Mouse (Mus musculus) midbrain, embryonic 11.5 days (tissue): ENCODE results near the gene 4921507P07Rik. TPM values are rescaled to one million over a fixed set of nuclear protein-coding genes. Genes with fewer than 3 reads are reported as not detected.

Experiments used
- ATAC-seq: fragments of 200-750 bp; cut with Nextera tagmentation; 2 replicates; pipeline ENCODE4 v1.8.0; 2017; ENCODE audit warnings: moderate TSS enrichment, moderate library complexity; ENCODE audit not compliant: low FRiP score
- DNase-seq: peaks from one replicate; pipeline ENCODE4 v3.0.0; 2015; ENCODE audit warnings: low spot score; ENCODE audit errors: missing footprints
- H3K27ac ChIP-seq: fragments of 300-500 bp; sonication (generic); 2 replicates; pipeline ENCODE4 v1.5.1; 2014; ENCODE audit warnings: low read depth, low read length
- H3K27me3 ChIP-seq: fragments of 300-500 bp; sonication (generic); 2 replicates; pipeline ENCODE4 v1.6.1; 2014; ENCODE audit warnings: mild to moderate bottlenecking, low read length, moderate library complexity, mixed read lengths; ENCODE audit not compliant: control insufficient read depth, insufficient read depth
- H3K36me3 ChIP-seq: fragments of 300-500 bp; sonication (generic); 2 replicates; pipeline ENCODE4 v1.6.1; 2014; ENCODE audit warnings: mild to moderate bottlenecking, low read length, moderate library complexity, mixed read lengths; ENCODE audit not compliant: control insufficient read depth, insufficient read depth
- H3K4me1 ChIP-seq: fragments of 300-500 bp; sonication (generic); 2 replicates; pipeline ENCODE4 v1.6.1; 2014; ENCODE audit warnings: low read length; ENCODE audit not compliant: control insufficient read depth, insufficient read depth
- H3K4me2 ChIP-seq: fragments of 300-500 bp; sonication (generic); 2 replicates; pipeline ENCODE4 v1.6.1; 2014; ENCODE audit warnings: mild to moderate bottlenecking, moderate library complexity
- H3K4me3 ChIP-seq: fragments of 300-500 bp; sonication (generic); 2 replicates; pipeline ENCODE4 v1.5.1; 2014; ENCODE audit warnings: low read depth, low read length
- H3K9ac ChIP-seq: fragments of 300-500 bp; sonication (generic); 2 replicates; pipeline ENCODE4 v1.6.1; 2014; ENCODE audit warnings: low read length
- H3K9me3 ChIP-seq: fragments of 300-500 bp; sonication (generic); 2 replicates; pipeline ENCODE4 v1.6.1; 2016; ENCODE audit warnings: low read length; ENCODE audit not compliant: control insufficient read depth
- WGBS: fragments of 180-500 bp; shearing (Covaris S2); extraction: QIAGEN DNeasy Blood & Tissue Kit; methylation state at CpG from one replicate; pipeline ENCODE4 v1.1.7; 2014; 5-methylcytosine and 5-hydroxymethylcytosine counted together
- microRNA-seq: library from miRNA; unstranded; fragments of <30 nt; microRNA quantifications from one replicate; pipeline ENCODE4, GENCODE M21; 2017
- polyA plus RNA-seq: library from polyadenylated mRNA; unstranded; fragments of >200 nt; fragmentation: Nextera tagmentation; extraction: Ambion mirVana; gene quantifications from 2 replicates; pipeline ENCODE4 v1.2.1, GENCODE M21; 2014

Gene 4921507P07Rik
- polyA plus RNA-seq, 1 experiment from 2014 or later, result 0.98 TPM

GRCm38 (mm10) chr6:50527416-50527815 is 69.0 kb downstream of the 4921507P07Rik start:
- Histone ChIP-seq H3K9me3 (no peaks in the 10 kb centered on the region), H3K36me3 (no peaks in the 10 kb centered on the region), H3K4me1 (no peaks in the 10 kb centered on the region), H3K4me3 (no peak overlapping the region), H3K9ac (no peak overlapping the region), H3K27me3 (no peaks in the 10 kb centered on the region), H3K4me2 (no peak overlapping the region), H3K27ac (no peak overlapping the region)
- WGBS, result 74% methylated on average over 9 of the region's 9 CpGs
- ATAC-seq (no peak), DNase-seq (no peak)

- no peak for ATAC-seq
- no peak overlapping the region for H3K27ac ChIP-seq
- WGBS, result 25% methylated on average over 7 of the region's 7 CpGs
- H3K4me3 ChIP-seq, result no peak overlapping the region
- no peak overlapping the region for H3K9ac ChIP-seq
- H3K9me3 ChIP-seq, result no peaks in the 10 kb centered on the region
- H3K36me3 ChIP-seq, result no peaks in the 10 kb centered on the region
- no peaks in the 10 kb centered on the region for H3K4me1 ChIP-seq
- H3K4me2 ChIP-seq, result no peak overlapping the region
- H3K27me3 ChIP-seq, result no peaks in the 10 kb centered on the region
- peak; percentile 95 for DNase-seq
Observed at GRCm38 (mm10) chr6:50526597-50527024, 69.8 kb downstream of the 4921507P07Rik start.

- WGBS, result 82% methylated on average over 8 of the region's 8 CpGs
- H3K4me1 ChIP-seq, result no peaks in the 10 kb centered on the region
- no peak overlapping the region for H3K4me3 ChIP-seq
- ATAC-seq, result no peak
- no peak for DNase-seq
- no peaks in the 10 kb centered on the region for H3K36me3 ChIP-seq
- H3K27ac ChIP-seq, result no peak overlapping the region
- H3K4me2 ChIP-seq, result no peak overlapping the region
- H3K9ac ChIP-seq, result no peak overlapping the region
- H3K27me3 ChIP-seq, result no peaks in the 10 kb centered on the region
- H3K9me3 ChIP-seq, result no peaks in the 10 kb centered on the region
Observed at GRCm38 (mm10) chr6:50525846-50526245, 70.6 kb downstream of the 4921507P07Rik start.

- no peak for ATAC-seq
- H3K9me3 ChIP-seq, result no peaks in the 10 kb centered on the region
- H3K36me3 ChIP-seq, result no peaks in the 10 kb centered on the region
- no peak overlapping the region for H3K27ac ChIP-seq
- no peak for DNase-seq
- WGBS, result 91% methylated on average over 10 of the region's 10 CpGs
- no peak overlapping the region for H3K4me3 ChIP-seq
- no peaks in the 10 kb centered on the region for H3K27me3 ChIP-seq
- no peaks in the 10 kb centered on the region for H3K4me1 ChIP-seq
- H3K4me2 ChIP-seq, result no peak overlapping the region
- no peak overlapping the region for H3K9ac ChIP-seq
Observed at GRCm38 (mm10) chr6:50524261-50524896, 72.1 kb downstream of the 4921507P07Rik start.

Small RNA genes within 50 kb of the gene (microRNA-seq; reads per million reads assigned to microRNA genes)
- gene Mir6371, result not detected

Other genes with a start within 250 kb of the 4921507P07Rik start
- gene Osbpl3, start 140.4 kb downstream of the 4921507P07Rik start, polyA plus RNA-seq, result 6.7 and 7.3 TPM in 2 replicates
- gene Cycs, start 30.1 kb downstream of the 4921507P07Rik start, polyA plus RNA-seq, result 76.5 and 80.5 TPM in 2 replicates
- gene Npvf, start 57.8 kb upstream of the 4921507P07Rik start, polyA plus RNA-seq, result not detected in 2 replicates